Mouse (Mus musculus): ENCODE measurements around the gene Hdac5. TPM values are rescaled to one million over a fixed set of nuclear protein-coding genes. Genes with fewer than 3 reads are reported as not detected.

Hdac5 gene
- polyA plus RNA-seq, 1 experiment from 2014 or later: 21.3 TPM

DNA sequence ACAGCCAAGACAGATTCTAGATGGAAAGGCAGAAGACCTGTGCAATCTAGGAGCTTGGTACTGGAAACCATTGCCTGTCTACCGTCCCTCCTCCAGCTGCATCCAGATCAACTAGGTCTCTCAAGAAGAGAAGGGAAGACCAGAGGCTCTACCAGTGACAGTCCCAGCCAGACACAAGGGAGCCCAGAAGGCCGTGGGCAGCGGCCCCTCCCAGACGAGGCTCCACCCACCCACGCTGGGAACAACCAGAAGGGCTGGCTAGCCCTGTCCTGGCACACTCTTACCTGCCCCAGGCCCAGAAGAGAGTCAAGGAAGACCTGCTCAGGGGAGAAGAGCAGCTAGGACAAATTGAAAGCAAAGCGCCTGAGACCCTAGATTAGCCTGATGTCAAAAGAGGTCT lies 9.5 kb downstream of the Hdac5 start:
- no peak overlapping the region for H3K4me2 ChIP-seq (ENCODE audit: low read depth, severe bottlenecking)
- no peak overlapping the region for H3K4me3 ChIP-seq (ENCODE audit: low read depth, low read length)
- no peaks in the 10 kb centered on the region for H3K9me3 ChIP-seq (ENCODE audit: control insufficient read depth, low read length)
- H3K9ac ChIP-seq (ENCODE audit: low read length): no peak overlapping the region
- 63% methylated on average over 6 of the region's 6 CpGs for WGBS
- peaks cover 48% of the 10 kb centered on the region for H3K4me1 ChIP-seq (ENCODE audit: control insufficient read depth, insufficient read depth, low read length)
- ATAC-seq (ENCODE audit: insufficient number of reproducible peaks, low FRiP score, low TSS enrichment, low read depth) (no peak), DNase-seq (ENCODE audit: low spot score) (no peak)
- H3K27ac ChIP-seq (replicated peaks; ENCODE audit: low read depth, low read length): no peak overlapping the region
- H3K27me3 ChIP-seq (ENCODE audit: control insufficient read depth, insufficient read depth, low read length): no peaks in the 10 kb centered on the region
- no peaks in the 10 kb centered on the region; the same call in 1 of the 2 replicates for H3K36me3 ChIP-seq (ENCODE audit: control insufficient read depth, insufficient read depth, low read length)

DNA sequence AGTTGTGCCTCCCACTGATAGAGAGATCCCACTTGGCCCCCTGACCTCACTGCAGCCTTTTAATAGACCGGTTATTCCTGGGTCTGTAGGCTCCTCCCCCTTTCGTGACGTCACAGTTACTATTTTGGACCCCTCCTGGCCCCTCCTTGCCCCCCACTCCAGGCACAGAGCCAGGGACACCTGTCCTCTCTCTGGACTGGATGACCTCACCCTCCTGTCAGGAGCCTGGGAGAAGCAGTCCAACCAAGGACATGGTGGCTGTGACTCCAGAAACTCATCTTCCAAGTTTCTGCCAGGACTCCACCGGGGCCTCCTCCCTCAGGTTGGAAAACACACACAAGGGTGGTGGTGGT lies 10.0 kb downstream of the Hdac5 start:
- Histone ChIP-seq H3K27me3 (ENCODE audit: control insufficient read depth, insufficient read depth, low read length) (no peaks in the 10 kb centered on the region), H3K4me3 (ENCODE audit: low read depth, low read length) (no peak overlapping the region), H3K27ac (replicated peaks; ENCODE audit: low read depth, low read length) (no peak overlapping the region), H3K36me3 (ENCODE audit: control insufficient read depth, insufficient read depth, low read length) (no peaks in the 10 kb centered on the region; the same call in 1 of the 2 replicates), H3K4me2 (ENCODE audit: low read depth, severe bottlenecking) (no peak overlapping the region), H3K9me3 (ENCODE audit: control insufficient read depth, low read length) (no peaks in the 10 kb centered on the region), H3K4me1 (ENCODE audit: control insufficient read depth, insufficient read depth, low read length) (peaks cover 49% of the 10 kb centered on the region), H3K9ac (ENCODE audit: low read length) (no peak overlapping the region)
- ATAC-seq (ENCODE audit: insufficient number of reproducible peaks, low FRiP score, low TSS enrichment, low read depth) (no peak), DNase-seq (ENCODE audit: low spot score) (no peak)
- WGBS: 68% methylated on average over 4 of the region's 4 CpGs

DNA sequence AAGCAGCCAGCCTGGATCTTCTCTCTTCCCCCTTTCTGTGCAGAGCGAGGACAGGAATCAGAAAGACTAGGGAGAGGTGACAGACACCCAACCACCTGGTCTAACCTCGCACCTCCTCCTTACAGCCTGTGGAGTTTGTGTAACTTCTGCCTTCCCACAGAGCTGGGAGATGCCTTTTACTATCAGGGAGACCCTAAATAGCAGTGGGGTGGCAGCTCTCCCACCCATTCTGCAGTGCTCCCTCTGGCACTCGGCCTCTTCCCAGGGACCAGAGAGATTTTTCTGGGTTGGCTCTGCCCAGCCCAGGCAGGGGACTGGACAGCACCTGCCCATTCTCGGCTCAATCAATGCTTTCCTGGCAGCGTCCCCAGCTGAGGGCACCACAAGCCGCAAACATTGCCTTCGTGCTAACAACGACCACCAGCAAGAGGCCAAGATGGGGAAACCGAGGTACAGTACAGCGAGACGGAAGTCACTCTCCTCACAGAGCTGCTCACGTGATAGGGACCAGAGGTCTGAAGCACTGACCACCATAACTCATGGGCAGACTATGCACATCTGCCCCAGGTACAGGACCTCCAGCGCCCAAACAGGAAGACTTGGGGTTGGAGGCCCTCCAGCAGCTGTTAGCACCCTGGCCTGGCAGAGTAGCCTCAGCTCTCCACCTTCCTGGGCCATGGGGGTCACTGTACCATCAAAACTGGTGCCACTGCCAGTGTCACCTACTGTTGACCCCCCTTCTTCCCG lies 10.5 kb downstream of the Hdac5 start:
- ATAC-seq (ENCODE audit: insufficient number of reproducible peaks, low FRiP score, low TSS enrichment, low read depth): no peak

DNA sequence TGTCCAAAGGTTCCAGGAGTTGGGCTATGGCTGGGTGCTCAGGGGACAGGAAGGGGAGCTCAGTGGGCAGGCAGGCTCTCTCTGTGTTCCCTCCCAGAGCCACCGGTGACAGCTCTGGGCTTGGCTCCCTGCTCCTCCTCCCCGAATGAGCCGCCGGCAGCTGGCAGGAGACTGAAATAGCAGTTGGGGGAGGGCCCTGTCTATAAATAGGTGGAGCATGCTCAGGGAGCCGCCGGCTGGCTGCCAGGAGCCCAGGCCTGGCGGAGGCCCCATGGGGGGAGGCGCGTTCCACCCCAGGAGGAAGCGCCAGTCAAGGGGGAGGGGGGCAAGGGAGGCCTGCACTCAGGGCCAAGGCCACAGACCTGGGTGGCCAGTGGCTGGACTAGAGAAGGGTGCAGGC lies 11.2 kb downstream of the Hdac5 start:
- WGBS: 0% methylated on average over 10 of the region's 10 CpGs
- H3K4me1 ChIP-seq (ENCODE audit: control insufficient read depth, insufficient read depth, low read length): peaks cover 45% of the 10 kb centered on the region
- peak overlapping the region; percentile 76 for H3K4me2 ChIP-seq (ENCODE audit: low read depth, severe bottlenecking)

More for the DNA sequence above, 10.5 kb downstream of the Hdac5 start:
- H3K4me2 ChIP-seq (ENCODE audit: low read depth, severe bottlenecking): peak overlapping the region; percentile 76
- peak overlapping the region; percentile 28; the same call in 1 of the 2 replicates for H3K4me3 ChIP-seq (ENCODE audit: low read depth, low read length)
- H3K4me1 ChIP-seq (ENCODE audit: control insufficient read depth, insufficient read depth, low read length): peaks cover 47% of the 10 kb centered on the region
- 66% methylated on average over 14 of the region's 14 CpGs for WGBS
- H3K9me3 ChIP-seq (ENCODE audit: control insufficient read depth, low read length): no peaks in the 10 kb centered on the region
- no peaks in the 10 kb centered on the region for H3K27me3 ChIP-seq (ENCODE audit: control insufficient read depth, insufficient read depth, low read length)
- H3K9ac ChIP-seq (ENCODE audit: low read length): peak overlapping the region; percentile 49; the same call in 1 of the 2 replicates
- peak overlapping the region; percentile 72 for H3K27ac ChIP-seq (replicated peaks; ENCODE audit: low read depth, low read length)
- no peaks in the 10 kb centered on the region; the same call in 1 of the 2 replicates for H3K36me3 ChIP-seq (ENCODE audit: control insufficient read depth, insufficient read depth, low read length)
- no peak for DNase-seq (ENCODE audit: low spot score)

DNA sequence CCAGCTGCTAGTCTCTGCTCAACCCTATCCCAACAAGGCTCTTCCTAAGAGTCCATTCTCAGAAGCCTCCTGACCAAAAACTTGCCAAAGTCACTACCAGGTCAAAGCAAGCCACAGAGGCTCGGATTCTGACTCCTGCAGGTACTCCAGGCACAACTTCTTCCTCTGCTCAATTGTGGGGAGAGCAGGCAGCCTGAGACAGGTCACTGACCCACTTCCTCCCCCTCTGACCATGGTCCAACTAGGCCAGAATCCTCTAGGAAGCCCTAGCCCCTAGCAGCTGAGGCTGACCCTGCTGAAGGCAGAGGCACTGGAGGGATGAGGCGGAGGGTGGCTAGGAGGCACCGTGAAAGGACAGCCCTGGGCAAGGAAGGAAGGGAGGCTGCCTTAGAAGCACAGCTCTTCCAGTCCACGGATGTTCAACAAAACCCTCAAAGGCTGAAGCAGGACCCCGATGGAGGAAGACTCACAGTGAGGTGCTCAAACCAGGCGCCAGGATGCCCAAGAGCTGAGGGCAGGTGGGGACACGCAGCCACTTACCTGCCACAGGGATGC lies 12.0 kb downstream of the Hdac5 start:
- Histone ChIP-seq H3K9me3 (ENCODE audit: control insufficient read depth, low read length) (no peaks in the 10 kb centered on the region), H3K27ac (replicated peaks; ENCODE audit: low read depth, low read length) (no peak overlapping the region; the same call in 1 of the 2 replicates), H3K27me3 (ENCODE audit: control insufficient read depth, insufficient read depth, low read length) (no peaks in the 10 kb centered on the region), H3K9ac (ENCODE audit: low read length) (peak overlapping the region; percentile 49), H3K4me1 (ENCODE audit: control insufficient read depth, insufficient read depth, low read length) (peaks cover 49% of the 10 kb centered on the region), H3K36me3 (ENCODE audit: control insufficient read depth, insufficient read depth, low read length) (no peaks in the 10 kb centered on the region; the same call in 1 of the 2 replicates), H3K4me3 (ENCODE audit: low read depth, low read length) (peak overlapping the region; percentile 28), H3K4me2 (ENCODE audit: low read depth, severe bottlenecking) (peak overlapping the region; percentile 76)
- ATAC-seq (ENCODE audit: insufficient number of reproducible peaks, low FRiP score, low TSS enrichment, low read depth) (no peak), DNase-seq (ENCODE audit: low spot score) (no peak)
- 71% methylated on average over 7 of the region's 7 CpGs for WGBS

More for the DNA sequence above, 11.2 kb downstream of the Hdac5 start:
- peak; percentile 65 for ATAC-seq (ENCODE audit: insufficient number of reproducible peaks, low FRiP score, low TSS enrichment, low read depth)
- Histone ChIP-seq H3K9ac (ENCODE audit: low read length) (peak overlapping the region; percentile 49; the same call in 1 of the 2 replicates), H3K4me3 (ENCODE audit: low read depth, low read length) (peak overlapping the region; percentile 28), H3K9me3 (ENCODE audit: control insufficient read depth, low read length) (no peaks in the 10 kb centered on the region), H3K36me3 (ENCODE audit: control insufficient read depth, insufficient read depth, low read length) (no peaks in the 10 kb centered on the region; the same call in 1 of the 2 replicates), H3K27ac (replicated peaks; ENCODE audit: low read depth, low read length) (peak overlapping the region; percentile 72), H3K27me3 (ENCODE audit: control insufficient read depth, insufficient read depth, low read length) (no peaks in the 10 kb centered on the region)
- DNase-seq (ENCODE audit: low spot score): peak; percentile 82

DNA sequence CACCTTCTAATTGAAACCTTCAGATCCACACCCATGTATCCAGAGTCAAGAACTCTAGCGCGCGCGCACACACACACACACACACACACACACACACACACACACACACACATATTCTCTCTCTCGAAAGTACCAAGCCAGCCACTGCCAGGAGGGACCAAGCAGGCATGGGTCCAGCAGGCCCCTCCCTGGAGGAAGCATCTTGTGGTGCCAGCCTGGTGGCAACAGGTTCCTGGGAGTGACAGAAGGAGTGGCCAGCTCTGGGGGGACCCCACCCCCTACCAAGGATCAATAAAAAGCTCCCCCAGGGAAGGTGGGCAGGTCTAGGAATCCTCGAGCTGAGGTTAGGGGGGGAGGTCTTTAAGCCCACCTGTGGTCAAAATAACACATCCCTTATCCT lies 12.6 kb downstream of the Hdac5 start:
- Histone ChIP-seq H3K27ac (replicated peaks; ENCODE audit: low read depth, low read length) (no peak overlapping the region), H3K27me3 (ENCODE audit: control insufficient read depth, insufficient read depth, low read length) (no peaks in the 10 kb centered on the region), H3K9ac (ENCODE audit: low read length) (peak overlapping the region; percentile 18; the same call in 1 of the 2 replicates), H3K4me1 (ENCODE audit: control insufficient read depth, insufficient read depth, low read length) (peaks cover 49% of the 10 kb centered on the region), H3K9me3 (ENCODE audit: control insufficient read depth, low read length) (no peaks in the 10 kb centered on the region), H3K4me2 (ENCODE audit: low read depth, severe bottlenecking) (peak overlapping the region; percentile 76; the same call in 1 of the 2 replicates), H3K4me3 (ENCODE audit: low read depth, low read length) (no peak overlapping the region), H3K36me3 (ENCODE audit: control insufficient read depth, insufficient read depth, low read length) (no peaks in the 10 kb centered on the region; the same call in 1 of the 2 replicates)
- DNase-seq (ENCODE audit: low spot score) (no peak), ATAC-seq (ENCODE audit: insufficient number of reproducible peaks, low FRiP score, low TSS enrichment, low read depth) (no peak)
- 76% methylated on average over 6 of the region's 6 CpGs for WGBS

DNA sequence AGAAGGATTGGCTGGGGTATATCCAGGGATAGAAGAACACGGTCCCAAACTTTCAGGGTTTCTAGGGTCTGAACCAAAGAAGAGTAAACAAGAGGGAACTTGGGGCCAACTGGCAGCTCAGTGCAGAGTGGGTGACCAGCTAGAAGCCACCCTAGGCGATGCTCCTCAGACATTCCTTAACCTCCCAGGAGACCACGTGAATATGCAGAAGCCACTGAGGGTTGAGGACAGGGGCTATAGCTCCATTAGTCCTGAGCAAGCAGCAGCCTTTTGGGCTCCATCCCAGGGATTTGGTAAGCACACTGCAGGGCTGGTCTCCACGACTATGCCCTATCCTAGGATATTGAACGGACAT lies 13.1 kb downstream of the Hdac5 start:
- Histone ChIP-seq H3K4me2 (ENCODE audit: low read depth, severe bottlenecking) (0 out of 2 replicates have a peak overlapping the region, but pooled peaks have one; percentile 76), H3K4me3 (ENCODE audit: low read depth, low read length) (no peak overlapping the region), H3K36me3 (ENCODE audit: control insufficient read depth, insufficient read depth, low read length) (no peaks in the 10 kb centered on the region; the same call in 1 of the 2 replicates), H3K27ac (replicated peaks; ENCODE audit: low read depth, low read length) (no peak overlapping the region), H3K9ac (ENCODE audit: low read length) (no peak overlapping the region), H3K9me3 (ENCODE audit: control insufficient read depth, low read length) (no peaks in the 10 kb centered on the region), H3K4me1 (ENCODE audit: control insufficient read depth, insufficient read depth, low read length) (peaks cover 46% of the 10 kb centered on the region), H3K27me3 (ENCODE audit: control insufficient read depth, insufficient read depth, low read length) (no peaks in the 10 kb centered on the region)
- DNase-seq (ENCODE audit: low spot score) (no peak), ATAC-seq (ENCODE audit: insufficient number of reproducible peaks, low FRiP score, low TSS enrichment, low read depth) (no peak)
- 56% methylated on average over 5 of the region's 5 CpGs for WGBS

DNA sequence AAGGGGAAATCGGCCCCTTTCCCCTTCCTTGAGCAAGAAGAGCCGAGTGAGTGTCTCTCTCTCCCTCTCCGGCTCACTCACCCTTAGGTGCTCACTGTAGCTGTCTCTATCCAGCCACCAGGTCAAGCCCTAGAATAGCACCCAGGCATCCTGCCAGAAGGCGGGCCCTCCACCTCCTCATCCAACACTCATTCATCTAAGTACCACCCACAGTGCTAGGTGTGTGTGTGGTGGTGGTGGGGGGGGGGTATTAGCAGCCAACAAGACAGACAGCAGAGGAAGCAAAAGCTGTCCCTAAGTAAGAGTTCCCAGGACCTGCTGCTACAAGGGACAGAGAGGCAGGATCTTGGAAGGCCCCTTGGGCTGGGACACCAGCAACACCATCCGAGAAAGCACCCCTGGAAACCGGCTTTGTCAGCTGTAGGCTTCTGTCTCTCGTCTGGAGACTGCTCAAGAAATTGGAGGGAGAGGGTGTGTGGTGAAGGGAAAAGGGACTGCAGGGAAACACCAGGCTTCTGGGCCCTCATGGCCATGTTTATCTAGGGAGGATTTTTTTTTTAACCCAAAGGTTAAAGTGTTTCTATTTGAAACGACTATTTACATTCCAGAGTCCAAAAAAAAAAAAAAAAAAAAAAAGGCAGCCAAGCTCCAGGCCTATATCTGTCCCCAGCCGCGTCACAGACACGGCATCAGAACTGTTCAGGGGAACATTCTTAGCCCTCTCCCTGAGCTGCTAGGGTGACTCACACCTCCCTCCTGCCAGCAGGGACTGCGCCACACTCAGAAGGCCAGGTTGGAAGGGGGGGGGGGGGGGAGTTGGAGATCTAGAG lies 13.7 kb downstream of the Hdac5 start:
- Histone ChIP-seq H3K9ac (ENCODE audit: low read length) (no peak overlapping the region), H3K9me3 (ENCODE audit: control insufficient read depth, low read length) (no peaks in the 10 kb centered on the region), H3K27ac (replicated peaks; ENCODE audit: low read depth, low read length) (no peak overlapping the region), H3K4me2 (ENCODE audit: low read depth, severe bottlenecking) (0 out of 2 replicates have a peak overlapping the region, but pooled peaks have one; percentile 4), H3K4me3 (ENCODE audit: low read depth, low read length) (no peak overlapping the region; the same call in 1 of the 2 replicates), H3K27me3 (ENCODE audit: control insufficient read depth, insufficient read depth, low read length) (no peaks in the 10 kb centered on the region), H3K36me3 (ENCODE audit: control insufficient read depth, insufficient read depth, low read length) (no peaks in the 10 kb centered on the region; the same call in 1 of the 2 replicates), H3K4me1 (ENCODE audit: control insufficient read depth, insufficient read depth, low read length) (peaks cover 49% of the 10 kb centered on the region)
- ATAC-seq (ENCODE audit: insufficient number of reproducible peaks, low FRiP score, low TSS enrichment, low read depth): no peak
- DNase-seq (ENCODE audit: low spot score): no peak
- 38% methylated on average over 12 of the region's 12 CpGs for WGBS

Data from limb, embryonic 11.5 days (tissue).